Mouse (Mus musculus): Measurements from ENCODE around the gene Celf6.

Gene Celf6

GRCm38 (mm10) chr9:59577401-59577800, 316 bp upstream of the Celf6 start:
- in situ Hi-C loops (cut with MboI; ENCODE audit: unreplicated experiment in 2 of 2) = loop anchor here in 1 of 2 experiments (25.0 kb wide), 2 partner anchors 385 to 1040 kb away; partner anchors contain the start of gene Nr2e3

GRCm38 (mm10) chr9:59578505-59578867, 769 bp downstream of the Celf6 start:
- in situ Hi-C loops (cut with MboI; ENCODE audit: unreplicated experiment in 2 of 2) = loop anchor here in 1 of 2 experiments (25.0 kb wide), 2 partner anchors 384 to 1041 kb away; partner anchors contain the start of gene Nr2e3

GRCm38 (mm10) chr9:59584871-59585308, 7.2 kb downstream of the Celf6 start:
- in situ Hi-C loops (cut with MboI; ENCODE audit: unreplicated experiment in 2 of 2) = loop anchor here (10.0 to 25.0 kb wide), 5 partner anchors 377 to 1048 kb away; partner anchors contain the start of gene Nr2e3 (in 1 of the 2)

GRCm38 (mm10) chr9:59588252-59588651, 10.5 kb downstream of the Celf6 start:
- in situ Hi-C loops (cut with MboI; ENCODE audit: unreplicated experiment in 2 of 2) = loop anchor here (10.0 to 25.0 kb wide), 5 partner anchors 374 to 1051 kb away; partner anchors contain the start of gene Nr2e3 (in 1 of the 2)

GRCm38 (mm10) chr9:59588710-59589671, 11.3 kb downstream of the Celf6 start:
- in situ Hi-C loops (cut with MboI; ENCODE audit: unreplicated experiment in 2 of 2) = loop anchor here (10.0 to 25.0 kb wide), 5 partner anchors 373 to 1052 kb away; partner anchors contain the start of gene Nr2e3 (in 1 of the 2)

GRCm38 (mm10) chr9:59589703-59590439, 12.2 kb downstream of the Celf6 start:
- in situ Hi-C loops (cut with MboI; ENCODE audit: unreplicated experiment in 2 of 2) = loop anchor here (10.0 to 25.0 kb wide), 5 partner anchors 372 to 1053 kb away; partner anchors contain the start of gene Nr2e3 (in 1 of the 2)

- in situ Hi-C loops (cut with MboI; ENCODE audit: unreplicated experiment in 2 of 2) = no loop called here
Observed at GRCm38 (mm10) chr9:59601661-59602060, 23.9 kb downstream of the Celf6 start.

GRCm38 (mm10) chr9:59605967-59606366, 28.2 kb downstream of the Celf6 start:
- in situ Hi-C loops (cut with MboI; ENCODE audit: unreplicated experiment in 2 of 2) = no loop called here

GRCm38 (mm10) chr9:59610950-59611349, 33.2 kb downstream of the Celf6 start:
- in situ Hi-C loops (cut with MboI; ENCODE audit: unreplicated experiment in 2 of 2) = no loop called here

GRCm38 (mm10) chr9:59615797-59616196, 38.1 kb downstream of the Celf6 start:
- in situ Hi-C loops (cut with MboI; ENCODE audit: unreplicated experiment in 2 of 2) = no loop called here

GRCm38 (mm10) chr9:59616622-59617306, 39.0 kb downstream of the Celf6 start, which contains the start of gene Parp6:
Parp6 (plus strand) TSS chr9:59617284.
- in situ Hi-C loops (cut with MboI; ENCODE audit: unreplicated experiment in 2 of 2) = no loop called here

- in situ Hi-C loops (cut with MboI; ENCODE audit: unreplicated experiment in 2 of 2) = no loop called here
Observed at GRCm38 (mm10) chr9:59617307-59617973, 39.7 kb downstream of the Celf6 start.

- in situ Hi-C loops (cut with MboI; ENCODE audit: unreplicated experiment in 2 of 2) = no loop called here
Observed at GRCm38 (mm10) chr9:59638372-59638771, 60.7 kb downstream of the Celf6 start.

GRCm38 (mm10) chr9:59639936-59640335, 62.2 kb downstream of the Celf6 start:
- in situ Hi-C loops (cut with MboI; ENCODE audit: unreplicated experiment in 2 of 2) = no loop called here

- in situ Hi-C loops (cut with MboI; ENCODE audit: unreplicated experiment in 2 of 2) = no loop called here
Observed at GRCm38 (mm10) chr9:59641320-59641719, 63.6 kb downstream of the Celf6 start.

GRCm38 (mm10) chr9:59649911-59650310, 72.2 kb downstream of the Celf6 start:
- in situ Hi-C loops (cut with MboI; ENCODE audit: unreplicated experiment in 2 of 2) = loop anchor here in 1 of 2 experiments (10.0 kb wide), 1 partner anchor 175 kb away; no protein-coding TSS in a partner anchor

- in situ Hi-C loops (cut with MboI; ENCODE audit: unreplicated experiment in 2 of 2) = loop anchor here in 1 of 2 experiments (10.0 kb wide), 1 partner anchor 179 kb away; no protein-coding TSS in a partner anchor
Observed at GRCm38 (mm10) chr9:59653371-59653770, 75.7 kb downstream of the Celf6 start.

GRCm38 (mm10) chr9:59654450-59654983, 76.8 kb downstream of the Celf6 start:
- in situ Hi-C loops (cut with MboI; ENCODE audit: unreplicated experiment in 2 of 2) = loop anchor here in 1 of 2 experiments (10.0 kb wide), 1 partner anchor 180 kb away; no protein-coding TSS in a partner anchor
